Mouse (Mus musculus): Measurements from ENCODE around the gene Pknox2. TPM values are rescaled to one million over a fixed set of nuclear protein-coding genes. Genes with fewer than 3 reads are reported as not detected.
A peak's percentile ranks its signal among the peaks of the same experiment; 100 is the strongest.

Gene Pknox2
- total RNA-seq, 1 experiment: 1.8 TPM

- no peak for TF ChIP-seq ZC3H11A (IDR thresholded peaks at IDR 0.05; ENCODE audit: borderline replicate concordance, low read depth, low read length)
- no peak for TF ChIP-seq ZNF384 (IDR thresholded peaks at IDR 0.05; ENCODE audit: low read depth, low read length)
- TF ChIP-seq CHD2 (IDR thresholded peaks at IDR 0.05; ENCODE audit: low read depth, low read length): no peak
- no peak for TF ChIP-seq HCFC1 (IDR thresholded peaks at IDR 0.05; ENCODE audit: borderline replicate concordance, insufficient read depth, low read length)
- no peak for TF ChIP-seq MAFK (IDR thresholded peaks at IDR 0.05; ENCODE audit: insufficient read depth, low read depth, low read length)
- H3K9ac ChIP-seq (ENCODE audit: insufficient read depth, low read depth, low read length, poor library complexity, severe bottlenecking): no peak overlapping the region
- no peaks in the 10 kb centered on the region for H3K36me3 ChIP-seq (ENCODE audit: control insufficient read depth, insufficient read depth, low read length, poor library complexity, severe bottlenecking)
- no peak overlapping the region for H3K4me3 ChIP-seq (ENCODE audit: insufficient read depth in 1 of 2, low read depth in 1 of 2, low read length in 2 of 2, poor library complexity in 1 of 2, severe bottlenecking in 1 of 2)
- in situ Hi-C loops (cut with MboI; ENCODE audit: low sequenced_read_pairs in 2 of 2, unreplicated experiment in 2 of 2): no loop called here
- no peak overlapping the region for H3K27ac ChIP-seq (ENCODE audit: insufficient read depth, low read depth, low read length, poor library complexity, severe bottlenecking)
- no peak for DNase-seq (ENCODE audit: low read depth, low spot score)
- H3K4me1 ChIP-seq (ENCODE audit: control insufficient read depth in 2 of 2, insufficient read depth in 2 of 2, low read length in 2 of 2, poor library complexity in 1 of 2): peaks cover 0 to 7% of the 10 kb centered on the region in 2 experiments; a peak in 2 of 4 replicates
- H3K9me3 ChIP-seq (ENCODE audit: control insufficient read depth, insufficient read depth, low read depth, low read length): no peaks in the 10 kb centered on the region
Measured at GRCm38 (mm10) chr9:36942131-36942530, 205.1 kb downstream of the Pknox2 start.

- TF ChIP-seq CHD2 (IDR thresholded peaks at IDR 0.05; ENCODE audit: low read depth, low read length) (no peak), ZC3H11A (IDR thresholded peaks at IDR 0.05; ENCODE audit: borderline replicate concordance, low read depth, low read length) (no peak), HCFC1 (IDR thresholded peaks at IDR 0.05; ENCODE audit: borderline replicate concordance, insufficient read depth, low read length) (no peak), ZNF384 (IDR thresholded peaks at IDR 0.05; ENCODE audit: low read depth, low read length) (no peak), MAFK (IDR thresholded peaks at IDR 0.05; ENCODE audit: insufficient read depth, low read depth, low read length) (no peak)
- H3K36me3 ChIP-seq (ENCODE audit: control insufficient read depth, insufficient read depth, low read length, poor library complexity, severe bottlenecking): no peaks in the 10 kb centered on the region
- H3K27ac ChIP-seq (ENCODE audit: insufficient read depth, low read depth, low read length, poor library complexity, severe bottlenecking): no peak overlapping the region
- H3K4me1 ChIP-seq (ENCODE audit: control insufficient read depth in 2 of 2, insufficient read depth in 2 of 2, low read length in 2 of 2, poor library complexity in 1 of 2): peaks cover 0 to 7% of the 10 kb centered on the region in 2 experiments; a peak in 2 of 4 replicates
- no peak overlapping the region for H3K9ac ChIP-seq (ENCODE audit: insufficient read depth, low read depth, low read length, poor library complexity, severe bottlenecking)
- no peaks in the 10 kb centered on the region for H3K9me3 ChIP-seq (ENCODE audit: control insufficient read depth, insufficient read depth, low read depth, low read length)
- no peak overlapping the region for H3K4me3 ChIP-seq (ENCODE audit: insufficient read depth in 1 of 2, low read depth in 1 of 2, low read length in 2 of 2, poor library complexity in 1 of 2, severe bottlenecking in 1 of 2)
- in situ Hi-C loops (cut with MboI; ENCODE audit: low sequenced_read_pairs in 2 of 2, unreplicated experiment in 2 of 2): no loop called here
- no peak for DNase-seq (ENCODE audit: low read depth, low spot score)
Measured at GRCm38 (mm10) chr9:36941565-36941964, 205.6 kb downstream of the Pknox2 start.

GRCm38 (mm10) chr9:36938601-36939078 lies 208.6 kb downstream of the Pknox2 start:
- in situ Hi-C loops (cut with MboI; ENCODE audit: low sequenced_read_pairs in 2 of 2, unreplicated experiment in 2 of 2): no loop called here
- H3K27ac ChIP-seq (ENCODE audit: insufficient read depth, low read depth, low read length, poor library complexity, severe bottlenecking): no peak overlapping the region
- no peaks in the 10 kb centered on the region for H3K36me3 ChIP-seq (ENCODE audit: control insufficient read depth, insufficient read depth, low read length, poor library complexity, severe bottlenecking)
- no peak for TF ChIP-seq ZC3H11A (IDR thresholded peaks at IDR 0.05; ENCODE audit: borderline replicate concordance, low read depth, low read length)
- no peak for TF ChIP-seq CHD2 (IDR thresholded peaks at IDR 0.05; ENCODE audit: low read depth, low read length)
- no peak for TF ChIP-seq HCFC1 (IDR thresholded peaks at IDR 0.05; ENCODE audit: borderline replicate concordance, insufficient read depth, low read length)
- TF ChIP-seq MAFK (IDR thresholded peaks at IDR 0.05; ENCODE audit: insufficient read depth, low read depth, low read length): no peak
- no peak for TF ChIP-seq ZNF384 (IDR thresholded peaks at IDR 0.05; ENCODE audit: low read depth, low read length)
- H3K9me3 ChIP-seq (ENCODE audit: control insufficient read depth, insufficient read depth, low read depth, low read length): no peaks in the 10 kb centered on the region
- H3K9ac ChIP-seq (ENCODE audit: insufficient read depth, low read depth, low read length, poor library complexity, severe bottlenecking): no peak overlapping the region
- no peak for DNase-seq (ENCODE audit: low read depth, low spot score)
- H3K4me1 ChIP-seq (ENCODE audit: control insufficient read depth in 2 of 2, insufficient read depth in 2 of 2, low read length in 2 of 2, poor library complexity in 1 of 2): peaks cover 0 to 10% of the 10 kb centered on the region in 2 experiments; a peak in 2 of 4 replicates
- H3K4me3 ChIP-seq (ENCODE audit: insufficient read depth in 1 of 2, low read depth in 1 of 2, low read length in 2 of 2, poor library complexity in 1 of 2, severe bottlenecking in 1 of 2): no peak overlapping the region

GRCm38 (mm10) chr9:36933813-36934493 lies 213.3 kb downstream of the Pknox2 start:
- Histone ChIP-seq H3K36me3 (ENCODE audit: control insufficient read depth, insufficient read depth, low read length, poor library complexity, severe bottlenecking) (no peaks in the 10 kb centered on the region), H3K4me1 (ENCODE audit: control insufficient read depth in 2 of 2, insufficient read depth in 2 of 2, low read length in 2 of 2, poor library complexity in 1 of 2) (peaks cover 0 to 4% of the 10 kb centered on the region in 2 experiments; a peak in 1 of 4 replicates), H3K4me3 (ENCODE audit: insufficient read depth in 1 of 2, low read depth in 1 of 2, low read length in 2 of 2, poor library complexity in 1 of 2, severe bottlenecking in 1 of 2) (no peak overlapping the region), H3K27ac (ENCODE audit: insufficient read depth, low read depth, low read length, poor library complexity, severe bottlenecking) (no peak overlapping the region), H3K9me3 (ENCODE audit: control insufficient read depth, insufficient read depth, low read depth, low read length) (no peaks in the 10 kb centered on the region), H3K9ac (ENCODE audit: insufficient read depth, low read depth, low read length, poor library complexity, severe bottlenecking) (no peak overlapping the region)
- no peak for TF ChIP-seq ZC3H11A (IDR thresholded peaks at IDR 0.05; ENCODE audit: borderline replicate concordance, low read depth, low read length)
- TF ChIP-seq ZNF384 (IDR thresholded peaks at IDR 0.05; ENCODE audit: low read depth, low read length): no peak
- peak; percentile 59; the same call in 1 of the 2 replicates for TF ChIP-seq HCFC1 (IDR thresholded peaks at IDR 0.05; ENCODE audit: borderline replicate concordance, insufficient read depth, low read length)
- peak; percentile 100 for TF ChIP-seq MAFK (IDR thresholded peaks at IDR 0.05; ENCODE audit: insufficient read depth, low read depth, low read length)
- DNase-seq (ENCODE audit: low read depth, low spot score): peak; percentile 95
- in situ Hi-C loops (cut with MboI; ENCODE audit: low sequenced_read_pairs in 2 of 2, unreplicated experiment in 2 of 2): no loop called here

Measured in ES-E14 (cell line).